Mouse (Mus musculus) liver, embryonic 16.5 days (tissue): ENCODE data around the gene Popdc2. TPM values are rescaled to one million over a fixed set of nuclear protein-coding genes. Genes with fewer than 3 reads are reported as not detected.

Experiments
- ATAC-seq: fragments of 200-750 bp; cut with Nextera tagmentation; 2 replicates; pipeline ENCODE4 v1.8.0; 2017; ENCODE audit warnings: low read depth, mild to moderate bottlenecking, moderate number of reproducible peaks, moderate library complexity
- H3K27ac ChIP-seq: fragments of 300-500 bp; sonication (generic); 2 replicates; pipeline ENCODE4 v1.5.1; 2014; ENCODE audit warnings: mild to moderate bottlenecking, low read length
- H3K27me3 ChIP-seq: fragments of 300-500 bp; sonication (generic); 2 replicates; pipeline ENCODE4 v1.6.1; 2014; ENCODE audit warnings: low read depth, low read length, mixed read lengths; ENCODE audit not compliant: control insufficient read depth, insufficient read depth
- H3K36me3 ChIP-seq: fragments of 300-500 bp; sonication (generic); 2 replicates; pipeline ENCODE4 v1.6.1; 2014; ENCODE audit warnings: mild to moderate bottlenecking; ENCODE audit not compliant: control insufficient read depth, insufficient read depth
- H3K4me1 ChIP-seq: fragments of 300-500 bp; sonication (generic); 2 replicates; pipeline ENCODE4 v1.6.1; 2014; ENCODE audit warnings: low read depth, low read length, mixed read lengths; ENCODE audit not compliant: control insufficient read depth
- H3K4me2 ChIP-seq: fragments of 300-500 bp; sonication (generic); 2 replicates; pipeline ENCODE4 v1.6.1; 2014; ENCODE audit warnings: low read depth, low read length, mixed read lengths
- H3K4me3 ChIP-seq: fragments of 300-500 bp; sonication (generic); 2 replicates; pipeline ENCODE4 v1.5.1; 2014; ENCODE audit warnings: low read depth, mild to moderate bottlenecking, low read length
- H3K9ac ChIP-seq: fragments of 300-500 bp; sonication (generic); 2 replicates; pipeline ENCODE4 v1.6.1; 2014; ENCODE audit warnings: low read depth, low read length
- H3K9me3 ChIP-seq: fragments of 300-500 bp; sonication (generic); replicated peaks from 2 replicates; pipeline ENCODE4 v1.6.1; 2016; ENCODE audit warnings: low read length; ENCODE audit not compliant: control insufficient read depth
- WGBS: fragments of 180-500 bp; shearing (Covaris S2); extraction: QIAGEN DNeasy Blood & Tissue Kit; methylation state at CpG from one replicate; pipeline ENCODE4 v1.1.7; 2014; ENCODE audit not compliant: insufficient replicate concordance; 5-methylcytosine and 5-hydroxymethylcytosine counted together
- polyA plus RNA-seq: library from polyadenylated mRNA; unstranded; fragments of >200 nt; fragmentation: Nextera tagmentation; extraction: Ambion mirVana; gene quantifications from 2 replicates; pipeline ENCODE4 v1.2.1, GENCODE M21; 2015

Popdc2 gene
- polyA plus RNA-seq, 1 experiment from 2014 or later, result 21.8 TPM

DNA sequence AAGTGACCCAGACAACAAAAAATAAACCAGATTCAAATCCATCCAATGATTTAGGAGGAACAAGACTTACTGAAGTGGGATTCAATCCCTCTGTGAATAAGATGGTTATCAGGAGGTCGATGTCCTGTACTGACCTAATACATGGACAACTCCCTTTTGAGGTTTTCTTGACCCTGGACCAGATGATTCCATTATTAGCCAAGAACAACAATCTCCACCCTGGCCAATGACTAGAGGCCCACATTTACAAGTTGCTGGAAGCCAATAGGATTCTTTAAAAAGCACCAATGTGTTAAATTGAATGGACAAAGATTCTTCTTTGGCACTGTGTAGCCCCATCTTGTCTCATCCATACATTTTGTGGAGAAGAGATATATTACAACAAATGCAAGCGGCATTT, 63.4 kb downstream of the Popdc2 start:
- no peak for ATAC-seq
- no peaks in the 10 kb centered on the region for H3K27me3 ChIP-seq
- H3K4me1 ChIP-seq, result no peaks in the 10 kb centered on the region; the same call in 1 of the 2 replicates
- no peaks in the 10 kb centered on the region for H3K36me3 ChIP-seq
- 59% methylated on average over 2 of the region's 2 CpGs for WGBS
- H3K4me2 ChIP-seq, result no peak overlapping the region
- no peak overlapping the region for H3K27ac ChIP-seq
- H3K9me3 ChIP-seq, result no peaks in the 10 kb centered on the region
- H3K4me3 ChIP-seq, result no peak overlapping the region
- H3K9ac ChIP-seq, result no peak overlapping the region

GRCm38 (mm10) chr16:38425799-38426198, 63.8 kb downstream of the Popdc2 start:
- Histone ChIP-seq H3K9ac (no peak overlapping the region), H3K9me3 (no peaks in the 10 kb centered on the region), H3K4me3 (no peak overlapping the region), H3K4me2 (no peak overlapping the region), H3K4me1 (no peaks in the 10 kb centered on the region; the same call in 1 of the 2 replicates), H3K27me3 (no peaks in the 10 kb centered on the region), H3K27ac (no peak overlapping the region), H3K36me3 (no peaks in the 10 kb centered on the region)
- ATAC-seq, result no peak
- 76% methylated on average over 1 of the region's 1 CpGs for WGBS

Other genes with a start within 250 kb of the Popdc2 start
- gene Nr1i2, start 67.4 kb upstream of the Popdc2 start, polyA plus RNA-seq, result 6.9 TPM in 2 replicates
- gene Maats1, start 20.1 kb upstream of the Popdc2 start, polyA plus RNA-seq, result 0.06 TPM in 1 of 2 replicates, not detected in the other
- gene Cox17, start 15.2 kb upstream of the Popdc2 start, polyA plus RNA-seq, result 209 and 258 TPM in 2 replicates
- gene Gm21987, start 15.2 kb upstream of the Popdc2 start, polyA plus RNA-seq, result not detected in 2 replicates
- gene Pla1a, start 70.9 kb downstream of the Popdc2 start, polyA plus RNA-seq, result 34.8 and 40.4 TPM in 2 replicates
- gene Adprh, start 90.5 kb downstream of the Popdc2 start, polyA plus RNA-seq, result 28.8 and 31.0 TPM in 2 replicates
- 0.21 and 0.27 TPM in 2 replicates for gene Cd80, start 93.4 kb downstream of the Popdc2 start, polyA plus RNA-seq
- 10.6 and 11.2 TPM in 2 replicates for gene Timmdc1, start 160.5 kb downstream of the Popdc2 start, polyA plus RNA-seq
- 6.5 and 7.2 TPM in 2 replicates for gene Poglut1, start 188.0 kb downstream of the Popdc2 start, polyA plus RNA-seq
- gene Tmem39a, start 196.5 kb downstream of the Popdc2 start, polyA plus RNA-seq, result 31.0 and 34.5 TPM in 2 replicates